Mouse (Mus musculus): Measurements from ENCODE around the gene Tnfrsf8. TPM values are rescaled to one million over a fixed set of nuclear protein-coding genes. Genes with fewer than 3 reads are reported as not detected.

The Tnfrsf8 gene
- total RNA-seq, 1 experiment, result 5.1 TPM

- Histone ChIP-seq H3K4me1 (ENCODE audit: control insufficient read depth in 2 of 2, insufficient read depth in 2 of 2, low read length in 2 of 2, poor library complexity in 1 of 2) (peaks cover 15 to 21% of the 10 kb centered on the region in 2 experiments; a peak in 3 of 4 replicates), H3K36me3 (ENCODE audit: control insufficient read depth, insufficient read depth, low read length, poor library complexity, severe bottlenecking) (no peaks in the 10 kb centered on the region), H3K4me3 (ENCODE audit: insufficient read depth in 1 of 2, low read depth in 1 of 2, low read length in 2 of 2, poor library complexity in 1 of 2, severe bottlenecking in 1 of 2) (no peak overlapping the region), H3K9ac (ENCODE audit: insufficient read depth, low read depth, low read length, poor library complexity, severe bottlenecking) (no peak overlapping the region), H3K9me3 (ENCODE audit: control insufficient read depth, insufficient read depth, low read depth, low read length) (no peaks in the 10 kb centered on the region), H3K27ac (ENCODE audit: insufficient read depth, low read depth, low read length, poor library complexity, severe bottlenecking) (no peak overlapping the region)
- in situ Hi-C loops (cut with MboI; ENCODE audit: low sequenced_read_pairs in 2 of 2, unreplicated experiment in 2 of 2), result no loop called here
- no peak for TF ChIP-seq MAFK (IDR thresholded peaks at IDR 0.05; ENCODE audit: insufficient read depth, low read depth, low read length)
- no peak for TF ChIP-seq ZNF384 (IDR thresholded peaks at IDR 0.05; ENCODE audit: low read depth, low read length)
- no peak for TF ChIP-seq ZC3H11A (IDR thresholded peaks at IDR 0.05; ENCODE audit: borderline replicate concordance, low read depth, low read length)
- TF ChIP-seq HCFC1 (IDR thresholded peaks at IDR 0.05; ENCODE audit: borderline replicate concordance, insufficient read depth, low read length), result no peak
- TF ChIP-seq CHD2 (IDR thresholded peaks at IDR 0.05; ENCODE audit: low read depth, low read length), result no peak
- no peak for DNase-seq (ENCODE audit: low read depth, low spot score)
Observed at GRCm38 (mm10) chr4:145252611-145253010, 62.4 kb downstream of the Tnfrsf8 start.

GRCm38 (mm10) chr4:145251546-145251945 is 63.4 kb downstream of the Tnfrsf8 start:
- no peaks in the 10 kb centered on the region for H3K9me3 ChIP-seq (ENCODE audit: control insufficient read depth, insufficient read depth, low read depth, low read length)

GRCm38 (mm10) chr4:145250002-145250401 is 65.0 kb downstream of the Tnfrsf8 start:
- Histone ChIP-seq H3K36me3 (ENCODE audit: control insufficient read depth, insufficient read depth, low read length, poor library complexity, severe bottlenecking) (no peaks in the 10 kb centered on the region), H3K27ac (ENCODE audit: insufficient read depth, low read depth, low read length, poor library complexity, severe bottlenecking) (no peak overlapping the region), H3K4me3 (ENCODE audit: insufficient read depth in 1 of 2, low read depth in 1 of 2, low read length in 2 of 2, poor library complexity in 1 of 2, severe bottlenecking in 1 of 2) (no peak overlapping the region), H3K9me3 (ENCODE audit: control insufficient read depth, insufficient read depth, low read depth, low read length) (no peaks in the 10 kb centered on the region), H3K4me1 (ENCODE audit: control insufficient read depth in 2 of 2, insufficient read depth in 2 of 2, low read length in 2 of 2, poor library complexity in 1 of 2) (peaks cover 19 to 21% of the 10 kb centered on the region in 2 experiments; a peak in 3 of 4 replicates), H3K9ac (ENCODE audit: insufficient read depth, low read depth, low read length, poor library complexity, severe bottlenecking) (no peak overlapping the region)
- TF ChIP-seq HCFC1 (IDR thresholded peaks at IDR 0.05; ENCODE audit: borderline replicate concordance, insufficient read depth, low read length) (no peak), ZNF384 (IDR thresholded peaks at IDR 0.05; ENCODE audit: low read depth, low read length) (no peak), MAFK (IDR thresholded peaks at IDR 0.05; ENCODE audit: insufficient read depth, low read depth, low read length) (no peak), ZC3H11A (IDR thresholded peaks at IDR 0.05; ENCODE audit: borderline replicate concordance, low read depth, low read length) (no peak), CHD2 (IDR thresholded peaks at IDR 0.05; ENCODE audit: low read depth, low read length) (no peak)
- in situ Hi-C loops (cut with MboI; ENCODE audit: low sequenced_read_pairs in 2 of 2, unreplicated experiment in 2 of 2), result no loop called here
- no peak for DNase-seq (ENCODE audit: low read depth, low spot score)

More at GRCm38 (mm10) chr4:145251546-145251945, 63.4 kb downstream of the Tnfrsf8 start:
- no peak for DNase-seq (ENCODE audit: low read depth, low spot score)
- Histone ChIP-seq H3K4me3 (ENCODE audit: insufficient read depth in 1 of 2, low read depth in 1 of 2, low read length in 2 of 2, poor library complexity in 1 of 2, severe bottlenecking in 1 of 2) (no peak overlapping the region), H3K36me3 (ENCODE audit: control insufficient read depth, insufficient read depth, low read length, poor library complexity, severe bottlenecking) (no peaks in the 10 kb centered on the region), H3K9ac (ENCODE audit: insufficient read depth, low read depth, low read length, poor library complexity, severe bottlenecking) (no peak overlapping the region), H3K4me1 (ENCODE audit: control insufficient read depth in 2 of 2, insufficient read depth in 2 of 2, low read length in 2 of 2, poor library complexity in 1 of 2) (peaks cover 16 to 21% of the 10 kb centered on the region in 2 experiments; a peak in 3 of 4 replicates), H3K27ac (ENCODE audit: insufficient read depth, low read depth, low read length, poor library complexity, severe bottlenecking) (no peak overlapping the region)
- TF ChIP-seq CHD2 (IDR thresholded peaks at IDR 0.05; ENCODE audit: low read depth, low read length) (no peak), HCFC1 (IDR thresholded peaks at IDR 0.05; ENCODE audit: borderline replicate concordance, insufficient read depth, low read length) (no peak), MAFK (IDR thresholded peaks at IDR 0.05; ENCODE audit: insufficient read depth, low read depth, low read length) (no peak), ZNF384 (IDR thresholded peaks at IDR 0.05; ENCODE audit: low read depth, low read length) (no peak), ZC3H11A (IDR thresholded peaks at IDR 0.05; ENCODE audit: borderline replicate concordance, low read depth, low read length) (no peak)
- in situ Hi-C loops (cut with MboI; ENCODE audit: low sequenced_read_pairs in 2 of 2, unreplicated experiment in 2 of 2), result no loop called here

GRCm38 (mm10) chr4:145247556-145247955 is 67.4 kb downstream of the Tnfrsf8 start:
- no peak overlapping the region for H3K27ac ChIP-seq (ENCODE audit: insufficient read depth, low read depth, low read length, poor library complexity, severe bottlenecking)
- no peaks in the 10 kb centered on the region for H3K9me3 ChIP-seq (ENCODE audit: control insufficient read depth, insufficient read depth, low read depth, low read length)
- no peak overlapping the region for H3K4me3 ChIP-seq (ENCODE audit: insufficient read depth in 1 of 2, low read depth in 1 of 2, low read length in 2 of 2, poor library complexity in 1 of 2, severe bottlenecking in 1 of 2)
- DNase-seq (ENCODE audit: low read depth, low spot score), result no peak
- no peaks in the 10 kb centered on the region for H3K36me3 ChIP-seq (ENCODE audit: control insufficient read depth, insufficient read depth, low read length, poor library complexity, severe bottlenecking)
- no peak overlapping the region for H3K9ac ChIP-seq (ENCODE audit: insufficient read depth, low read depth, low read length, poor library complexity, severe bottlenecking)
- in situ Hi-C loops (cut with MboI; ENCODE audit: low sequenced_read_pairs in 2 of 2, unreplicated experiment in 2 of 2), result no loop called here
- TF ChIP-seq MAFK (IDR thresholded peaks at IDR 0.05; ENCODE audit: insufficient read depth, low read depth, low read length) (no peak), HCFC1 (IDR thresholded peaks at IDR 0.05; ENCODE audit: borderline replicate concordance, insufficient read depth, low read length) (no peak), CHD2 (IDR thresholded peaks at IDR 0.05; ENCODE audit: low read depth, low read length) (no peak), ZNF384 (IDR thresholded peaks at IDR 0.05; ENCODE audit: low read depth, low read length) (no peak), ZC3H11A (IDR thresholded peaks at IDR 0.05; ENCODE audit: borderline replicate concordance, low read depth, low read length) (no peak)
- peaks cover 14% of the 10 kb centered on the region in 2 experiments; a peak in 3 of 4 replicates for H3K4me1 ChIP-seq (ENCODE audit: control insufficient read depth in 2 of 2, insufficient read depth in 2 of 2, low read length in 2 of 2, poor library complexity in 1 of 2)
